Mouse (Mus musculus) brown adipose tissue, adult 24 weeks (tissue): Measurements from ENCODE around the gene Riox1. TPM values are rescaled to one million over a fixed set of nuclear protein-coding genes. Genes with fewer than 3 reads are reported as not detected.
A peak's percentile ranks its signal among the peaks of the same experiment; 100 is the strongest.

Source experiments
- H3K27ac ChIP-seq: fragments of 200-500 bp; replicated peaks from 2 replicates; pipeline ENCODE4 v1.5.1; 2012; ENCODE audit warnings: low read depth, mild to moderate bottlenecking, low read length
- H3K4me1 ChIP-seq: fragments of 200-500 bp; 2 replicates; pipeline ENCODE4 v1.6.1; 2012; ENCODE audit warnings: low read length, mixed read lengths; ENCODE audit not compliant: control insufficient read depth, insufficient read depth, insufficient read length
- H3K4me3 ChIP-seq: fragments of 200-500 bp; 2 replicates; pipeline ENCODE4 v1.5.1; 2012; ENCODE audit warnings: low read depth, mild to moderate bottlenecking, low read length, moderate library complexity; ENCODE audit not compliant: insufficient read depth
- polyA plus RNA-seq: library from polyadenylated mRNA; stranded (reverse); fragments of >200 nt; gene quantifications from 2 replicates; pipeline ENCODE4 v1.2.4, GENCODE M21; 2012; ENCODE audit not compliant: missing spikeins, insufficient read depth, insufficient read length

Riox1 gene
- 1.3 and 2.3 TPM in 2 replicates for polyA plus RNA-seq

GRCm38 (mm10) chr12:83950493-83950839 is at the start of gene Riox1:
Riox1 (plus strand) TSS chr12:83950608.
- H3K27ac ChIP-seq: peak within 1 kb of the TSS; percentile 48
- peak within 1 kb of the TSS; percentile 96 for H3K4me3 ChIP-seq
- peaks cover 13% of the 10 kb centered on the region for H3K4me1 ChIP-seq

- no peak overlapping the region for H3K27ac ChIP-seq
Measured at GRCm38 (mm10) chr12:83910451-83910850, 40.0 kb upstream of the Riox1 start.

GRCm38 (mm10) chr12:83914202-83914740 is 36.1 kb upstream of the Riox1 start:
- no peak overlapping the region for H3K4me3 ChIP-seq
- H3K4me1 ChIP-seq: peaks cover 10% of the 10 kb centered on the region; the same call in 1 of the 2 replicates
- H3K27ac ChIP-seq: no peak overlapping the region

More at GRCm38 (mm10) chr12:83910451-83910850, 40.0 kb upstream of the Riox1 start:
- H3K4me1 ChIP-seq: peaks cover 5% of the 10 kb centered on the region
- H3K4me3 ChIP-seq: no peak overlapping the region

GRCm38 (mm10) chr12:83914797-83915196 is 35.6 kb upstream of the Riox1 start:
- no peak overlapping the region for H3K27ac ChIP-seq
- peaks cover 10% of the 10 kb centered on the region; the same call in 1 of the 2 replicates for H3K4me1 ChIP-seq
- no peak overlapping the region for H3K4me3 ChIP-seq

GRCm38 (mm10) chr12:83916884-83917283 is 33.5 kb upstream of the Riox1 start:
- Histone ChIP-seq H3K27ac (no peak overlapping the region), H3K4me1 (peaks cover 10% of the 10 kb centered on the region; the same call in 1 of the 2 replicates), H3K4me3 (no peak overlapping the region)

- H3K27ac ChIP-seq: peak overlapping the region; percentile 76
- H3K4me3 ChIP-seq: peak overlapping the region; percentile 78
- peaks cover 5% of the 10 kb centered on the region; the same call in 1 of the 2 replicates for H3K4me1 ChIP-seq
Measured at GRCm38 (mm10) chr12:83920721-83921441, 29.5 kb upstream of the Riox1 start.

- peaks cover 4% of the 10 kb centered on the region; the same call in 1 of the 2 replicates for H3K4me1 ChIP-seq
- H3K4me3 ChIP-seq: peak within 1 kb of the TSS; percentile 78
- peak within 1 kb of the TSS; percentile 76 for H3K27ac ChIP-seq
Measured at GRCm38 (mm10) chr12:83921535-83922381, 28.6 kb upstream of the Riox1 start, which contains the start of gene Numb. Numb (minus strand) TSS chr12:83921934.

- H3K4me3 ChIP-seq: peak overlapping the region; percentile 72
- H3K4me1 ChIP-seq: peaks cover 2% of the 10 kb centered on the region; the same call in 1 of the 2 replicates
- no peak overlapping the region for H3K27ac ChIP-seq
Measured at GRCm38 (mm10) chr12:83922724-83923485, 27.5 kb upstream of the Riox1 start.

- H3K27ac ChIP-seq: no peak overlapping the region
- peaks cover 5% of the 10 kb centered on the region; the same call in 1 of the 2 replicates for H3K4me1 ChIP-seq
- H3K4me3 ChIP-seq: no peak overlapping the region
Measured at GRCm38 (mm10) chr12:83923486-83923859, 26.9 kb upstream of the Riox1 start.

- Histone ChIP-seq H3K27ac (no peak overlapping the region), H3K4me3 (no peak overlapping the region), H3K4me1 (peaks cover 7% of the 10 kb centered on the region; the same call in 1 of the 2 replicates)
Measured at GRCm38 (mm10) chr12:83924332-83924731, 26.1 kb upstream of the Riox1 start.

GRCm38 (mm10) chr12:83925160-83925703 is 25.2 kb upstream of the Riox1 start:
- Histone ChIP-seq H3K4me3 (no peak overlapping the region), H3K4me1 (peaks cover 7% of the 10 kb centered on the region; the same call in 1 of the 2 replicates), H3K27ac (peak overlapping the region; percentile 44; the same call in 1 of the 2 replicates)

- no peak overlapping the region for H3K27ac ChIP-seq
- H3K4me1 ChIP-seq: peaks cover 7% of the 10 kb centered on the region; the same call in 1 of the 2 replicates
Measured at GRCm38 (mm10) chr12:83926061-83926460, 24.3 kb upstream of the Riox1 start.

GRCm38 (mm10) chr12:83927747-83928146 is 22.7 kb upstream of the Riox1 start:
- Histone ChIP-seq H3K4me3 (no peak overlapping the region), H3K4me1 (peaks cover 7% of the 10 kb centered on the region; the same call in 1 of the 2 replicates), H3K27ac (0 out of 2 replicates have a peak overlapping the region, but pooled peaks have one; percentile 55)

More at GRCm38 (mm10) chr12:83926061-83926460, 24.3 kb upstream of the Riox1 start:
- H3K4me3 ChIP-seq: no peak overlapping the region
